Mouse (Mus musculus): ENCODE data around the gene Echs1. TPM values are rescaled to one million over a fixed set of nuclear protein-coding genes. Genes with fewer than 3 reads are reported as not detected.
A peak's percentile ranks its signal among the peaks of the same experiment; 100 is the strongest.

Gene Echs1
- polyA plus RNA-seq (2012; rRNA removed) = 74.9 and 75.4 TPM in 2 replicates

DNA sequence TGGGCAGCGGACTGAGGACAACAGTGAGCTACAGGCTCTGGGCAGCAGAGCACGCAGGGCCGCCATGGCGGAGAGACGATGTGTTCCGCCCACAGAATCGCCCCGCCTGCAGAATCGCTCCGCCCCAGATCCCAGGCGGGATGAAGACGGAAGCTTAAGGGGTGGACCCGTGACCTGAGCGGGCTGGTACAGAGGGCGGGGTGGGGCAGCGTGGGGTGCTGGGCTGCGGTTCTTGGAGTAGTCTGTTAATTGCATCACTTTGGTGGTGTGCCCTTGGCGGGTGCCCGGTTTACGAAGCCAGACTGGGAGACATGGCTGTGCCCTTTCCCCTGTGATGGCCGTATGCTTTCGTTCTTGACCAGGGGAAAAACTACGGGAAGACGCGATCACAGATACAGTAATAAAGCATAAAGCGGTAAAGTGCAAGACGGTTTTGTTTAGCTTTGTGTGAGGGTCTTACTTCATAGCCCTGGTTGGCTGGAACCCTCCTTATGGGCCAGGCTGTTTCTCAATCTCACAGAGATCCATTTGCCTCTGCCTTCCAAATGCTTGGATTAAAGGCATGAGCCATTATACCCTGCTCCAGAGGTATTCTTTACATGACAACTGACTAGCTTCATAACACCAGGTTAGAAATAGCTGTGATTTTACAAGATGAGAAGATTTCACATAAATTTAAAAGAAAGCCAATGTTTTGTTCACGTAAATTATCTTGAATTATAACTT is at the start of gene Echs1:
Echs1 (minus strand) TSS at position 148 of the 726 bp plus-strand sequence.
- DNase-seq (ENCODE audit: low read depth) = peak; percentile 94
- TF ChIP-seq CTCF (IDR thresholded peaks at IDR 0.05; ENCODE audit: borderline replicate concordance, extremely low read depth, insufficient read depth, insufficient read length) = no peak
- peak; percentile 76; the same call in 1 of the 2 replicates for TF ChIP-seq POLR2A (IDR thresholded peaks at IDR 0.05; ENCODE audit: borderline replicate concordance, extremely low read depth, insufficient read depth, insufficient read length, poor library complexity, severe bottlenecking)

DNA sequence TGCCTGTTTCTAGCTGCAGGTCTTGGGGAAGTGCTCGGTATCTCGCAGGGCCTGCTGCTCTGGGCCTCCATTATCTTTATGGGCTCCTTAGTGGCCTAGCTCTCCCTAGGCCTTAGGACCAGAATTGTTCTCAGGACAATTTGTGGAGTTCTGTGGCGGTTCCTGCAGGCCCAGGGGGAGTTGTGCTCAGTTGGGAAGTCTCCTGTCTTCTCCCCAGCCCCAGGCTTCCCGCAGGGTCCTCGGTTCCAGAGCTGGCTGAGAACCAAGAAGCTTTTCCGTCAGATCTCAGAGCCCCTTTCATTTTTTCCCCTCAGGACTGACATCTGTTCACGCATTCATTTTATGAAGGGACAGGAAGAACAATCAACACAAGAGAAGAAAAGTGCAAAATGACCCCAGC is 48.4 kb upstream of the Echs1 start, which contains the start of gene Olfr522:
Olfr522 (minus strand) TSS at position 101 of the 400 bp plus-strand sequence.
- DNase-seq (ENCODE audit: low read depth) = no peak
- TF ChIP-seq CTCF (IDR thresholded peaks at IDR 0.05; ENCODE audit: borderline replicate concordance, extremely low read depth, insufficient read depth, insufficient read length) (no peak), POLR2A (IDR thresholded peaks at IDR 0.05; ENCODE audit: borderline replicate concordance, extremely low read depth, insufficient read depth, insufficient read length, poor library complexity, severe bottlenecking) (no peak)

DNA sequence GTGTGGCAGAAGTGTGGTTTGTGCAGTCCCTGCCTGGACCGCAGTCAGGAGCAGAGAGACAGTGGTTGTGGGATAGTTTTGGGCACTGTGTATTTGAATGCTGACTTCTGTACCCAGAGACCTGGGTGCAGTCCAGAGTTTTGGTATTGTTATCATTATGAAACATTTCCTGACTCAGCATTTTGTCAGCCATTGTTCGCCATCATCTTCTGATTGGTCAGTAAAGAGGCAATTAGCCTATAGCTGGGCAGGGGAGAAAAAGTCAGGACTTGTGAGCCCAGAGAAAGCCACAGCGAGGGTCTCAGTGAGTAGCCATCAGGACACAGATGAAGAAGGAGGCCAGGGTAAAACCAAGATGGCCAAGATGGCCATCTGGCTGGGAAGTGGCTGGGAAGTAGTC is 44.1 kb upstream of the Echs1 start:
- TF ChIP-seq CTCF (IDR thresholded peaks at IDR 0.05; ENCODE audit: borderline replicate concordance, extremely low read depth, insufficient read depth, insufficient read length) (no peak), POLR2A (IDR thresholded peaks at IDR 0.05; ENCODE audit: borderline replicate concordance, extremely low read depth, insufficient read depth, insufficient read length, poor library complexity, severe bottlenecking) (no peak)
- DNase-seq (ENCODE audit: low read depth) = no peak

DNA sequence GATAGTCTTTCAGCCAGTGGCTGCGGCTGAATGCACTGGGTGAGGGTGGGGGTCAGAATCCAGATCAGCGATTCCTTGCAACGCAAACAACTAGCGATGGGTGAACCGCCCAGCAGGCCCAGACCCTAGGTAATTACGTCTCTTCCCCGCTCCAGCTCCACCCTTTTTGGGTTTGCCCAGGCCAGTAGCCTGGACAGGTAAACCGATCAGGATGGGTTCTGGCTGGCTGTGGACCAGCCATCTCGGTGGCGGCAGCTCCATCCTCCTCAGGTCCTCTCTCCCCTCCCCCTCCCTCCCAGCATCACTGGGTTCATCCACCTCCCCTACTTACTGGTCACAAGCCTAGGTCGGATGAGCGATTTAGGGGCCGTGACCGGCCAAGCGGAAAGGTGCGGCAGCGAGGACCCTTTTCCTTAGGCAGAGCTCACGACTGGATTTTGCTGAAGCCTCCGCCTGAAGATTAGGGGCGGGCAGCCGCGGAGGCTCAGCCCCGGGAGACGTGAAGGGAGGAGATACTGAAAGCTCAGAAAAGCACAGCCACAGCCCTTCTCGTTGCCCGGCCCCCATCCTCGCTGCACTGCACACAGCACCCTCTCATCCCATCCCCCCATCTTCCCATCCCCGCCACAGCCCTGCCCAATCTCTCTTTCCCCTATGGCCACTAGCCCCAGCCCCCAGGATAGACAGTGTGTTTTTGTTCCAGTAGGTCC is 38.1 kb upstream of the Echs1 start, which contains the start of gene Sprn:
Sprn (minus strand) TSS at position 660 of the 710 bp plus-strand sequence.
- DNase-seq (ENCODE audit: low read depth) = peak; percentile 68
- TF ChIP-seq CTCF (IDR thresholded peaks at IDR 0.05; ENCODE audit: borderline replicate concordance, extremely low read depth, insufficient read depth, insufficient read length) = no peak
- 0 out of 2 replicates have a peak, but pooled peaks have one; percentile 7 for TF ChIP-seq POLR2A (IDR thresholded peaks at IDR 0.05; ENCODE audit: borderline replicate concordance, extremely low read depth, insufficient read depth, insufficient read length, poor library complexity, severe bottlenecking)

DNA sequence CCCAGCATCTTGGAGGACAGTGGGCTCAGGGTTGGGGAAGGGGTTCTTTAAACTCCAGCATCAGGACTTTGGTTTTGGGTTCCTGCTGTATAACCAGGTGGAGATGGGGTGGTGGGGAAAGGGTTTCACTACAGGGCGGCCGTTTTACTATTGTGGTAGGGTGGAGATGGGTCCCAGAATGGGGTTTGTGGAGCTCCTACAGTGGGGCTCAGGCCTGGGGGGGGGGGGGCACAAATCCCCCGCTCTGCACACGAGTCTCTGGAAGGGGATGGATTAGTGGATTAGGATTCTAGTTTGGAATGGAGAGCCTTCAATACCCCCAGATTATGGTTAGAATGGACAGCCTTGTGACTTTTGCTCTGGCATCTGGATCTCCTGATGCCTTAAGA is 37.5 kb upstream of the Echs1 start:
- TF ChIP-seq CTCF (IDR thresholded peaks at IDR 0.05; ENCODE audit: borderline replicate concordance, extremely low read depth, insufficient read depth, insufficient read length) (no peak), POLR2A (IDR thresholded peaks at IDR 0.05; ENCODE audit: borderline replicate concordance, extremely low read depth, insufficient read depth, insufficient read length, poor library complexity, severe bottlenecking) (no peak)
- no peak for DNase-seq (ENCODE audit: low read depth)

DNA sequence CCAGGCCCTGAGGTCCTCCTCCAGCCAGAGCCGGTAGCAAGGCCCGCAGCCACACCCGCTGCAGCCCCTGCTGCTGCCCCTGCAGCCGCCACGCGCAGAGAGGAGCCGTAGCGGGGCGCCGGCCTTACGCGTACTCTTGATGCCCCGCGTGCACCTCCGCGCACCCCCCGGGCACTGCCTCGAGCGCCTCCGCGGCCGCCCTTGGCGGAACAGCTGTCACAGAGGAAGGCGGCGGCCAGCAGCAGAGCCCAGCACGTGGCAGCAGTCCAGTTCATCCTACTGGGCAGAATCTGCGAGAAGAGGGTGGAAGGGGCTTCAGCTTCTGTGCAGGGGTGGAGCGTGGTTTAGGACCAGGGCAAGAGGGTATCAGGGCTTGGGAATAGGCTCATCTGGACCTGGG is 37.1 kb upstream of the Echs1 start:
- DNase-seq (ENCODE audit: low read depth) = peak; percentile 47
- TF ChIP-seq CTCF (IDR thresholded peaks at IDR 0.05; ENCODE audit: borderline replicate concordance, extremely low read depth, insufficient read depth, insufficient read length) (no peak), POLR2A (IDR thresholded peaks at IDR 0.05; ENCODE audit: borderline replicate concordance, extremely low read depth, insufficient read depth, insufficient read length, poor library complexity, severe bottlenecking) (no peak)

DNA sequence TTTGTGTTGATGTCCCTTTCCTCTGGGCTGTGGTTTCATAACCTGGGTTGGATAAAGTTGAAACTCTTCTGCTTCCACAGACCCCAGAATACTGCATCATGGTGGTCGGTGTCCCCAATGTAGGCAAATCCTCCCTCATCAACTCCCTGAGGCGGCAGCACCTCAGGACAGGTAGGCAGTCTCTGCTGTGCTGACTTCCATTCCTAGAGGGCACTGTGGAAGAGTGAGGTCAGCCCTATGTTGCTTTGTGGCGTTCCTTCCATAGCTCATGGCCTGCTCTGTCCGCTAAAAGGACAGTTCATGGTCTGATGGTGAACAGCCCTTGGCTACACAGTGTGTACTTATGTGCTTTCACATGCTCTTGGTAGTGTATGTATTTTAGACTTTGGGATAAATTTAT is 28.3 kb upstream of the Echs1 start:
- no peak for DNase-seq (ENCODE audit: low read depth)
- TF ChIP-seq POLR2A (IDR thresholded peaks at IDR 0.05; ENCODE audit: borderline replicate concordance, extremely low read depth, insufficient read depth, insufficient read length, poor library complexity, severe bottlenecking) (no peak), CTCF (IDR thresholded peaks at IDR 0.05; ENCODE audit: borderline replicate concordance, extremely low read depth, insufficient read depth, insufficient read length) (no peak)

DNA sequence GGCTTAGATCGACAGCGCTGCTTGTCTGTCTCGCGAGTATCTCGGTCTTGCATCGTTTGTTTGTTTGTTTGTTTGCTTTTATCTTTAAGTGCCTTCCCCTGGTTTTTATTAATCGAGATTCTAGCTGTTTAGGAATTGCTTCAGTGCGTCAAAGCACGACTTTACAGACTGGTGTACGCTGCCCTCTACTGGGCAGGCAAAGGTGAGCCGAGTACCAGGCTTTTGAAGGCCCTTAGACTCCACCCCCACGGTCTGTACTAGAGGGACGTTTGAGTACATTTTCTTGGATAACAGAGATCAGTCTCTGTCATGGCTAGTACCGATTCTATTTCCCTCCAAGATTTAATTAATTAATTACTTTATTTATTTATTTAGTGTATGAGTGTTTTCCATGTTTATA is 25.1 kb upstream of the Echs1 start:
- DNase-seq (ENCODE audit: low read depth) = peak; percentile 80
- TF ChIP-seq CTCF (IDR thresholded peaks at IDR 0.05; ENCODE audit: borderline replicate concordance, extremely low read depth, insufficient read depth, insufficient read length) = peak; percentile 79
- TF ChIP-seq POLR2A (IDR thresholded peaks at IDR 0.05; ENCODE audit: borderline replicate concordance, extremely low read depth, insufficient read depth, insufficient read length, poor library complexity, severe bottlenecking) = no peak

DNA sequence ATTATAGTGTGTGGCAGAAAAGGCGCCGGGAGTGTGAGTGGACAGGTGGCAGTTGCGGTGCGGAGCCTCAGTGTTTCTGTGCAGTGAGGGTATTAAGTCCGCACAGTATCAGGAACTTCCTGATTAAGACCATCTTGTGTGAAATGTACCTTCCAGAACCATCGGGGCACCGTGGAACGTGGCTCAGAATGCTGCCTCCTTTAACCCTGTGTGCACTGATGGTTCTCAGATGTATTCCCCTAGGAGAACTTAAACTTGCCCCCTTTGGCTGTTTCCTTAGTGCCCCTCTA is 21.7 kb upstream of the Echs1 start:
- DNase-seq (ENCODE audit: low read depth) = no peak
- TF ChIP-seq POLR2A (IDR thresholded peaks at IDR 0.05; ENCODE audit: borderline replicate concordance, extremely low read depth, insufficient read depth, insufficient read length, poor library complexity, severe bottlenecking) (no peak), CTCF (IDR thresholded peaks at IDR 0.05; ENCODE audit: borderline replicate concordance, extremely low read depth, insufficient read depth, insufficient read length) (no peak)

DNA sequence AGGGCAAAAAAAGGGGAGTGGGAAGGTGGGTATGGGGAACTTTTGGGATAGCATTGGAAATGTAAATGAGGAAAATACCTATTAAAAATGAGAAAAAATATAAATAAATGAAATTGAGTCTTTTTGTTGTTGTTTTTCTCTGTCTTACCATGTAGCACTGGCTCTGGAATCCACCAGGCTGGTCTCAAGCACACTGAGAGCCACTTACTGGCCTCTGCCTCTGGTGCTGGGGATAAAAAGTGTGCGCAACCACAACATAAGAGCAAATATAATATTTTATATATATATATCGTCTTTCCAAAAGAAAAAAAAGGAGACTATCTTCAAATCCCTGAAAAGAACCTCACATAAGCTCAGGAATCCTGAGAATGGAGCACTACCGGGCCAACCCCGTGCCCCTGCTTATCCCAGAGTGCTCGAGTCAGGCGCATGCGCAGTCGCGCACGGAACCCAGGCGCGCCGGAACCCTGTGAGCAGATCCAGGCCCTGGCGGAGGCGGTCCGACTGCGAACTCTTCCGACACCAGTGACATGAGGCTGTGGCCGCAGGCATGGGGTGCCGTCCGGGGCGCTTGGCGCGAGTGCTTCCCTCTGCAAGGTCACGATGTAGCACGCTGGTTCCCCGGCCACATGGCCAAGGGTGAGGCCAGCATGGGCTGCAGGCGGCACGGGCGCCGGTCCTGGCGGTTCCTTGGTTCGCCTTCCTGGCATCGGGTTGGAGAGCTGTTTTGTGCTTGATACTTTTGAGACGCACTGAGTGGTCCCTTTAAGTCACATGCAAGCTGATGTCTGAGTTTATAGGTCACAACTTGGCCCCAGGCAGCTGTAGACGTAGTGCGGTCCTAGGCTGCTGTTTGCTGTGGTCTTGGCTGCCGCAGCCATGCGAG is 21.1 kb upstream of the Echs1 start, which contains the start of gene Mtg1:
Mtg1 (plus strand) TSS at position 430 of the 886 bp plus-strand sequence.
- peak; percentile 96 for DNase-seq (ENCODE audit: low read depth)
- TF ChIP-seq CTCF (IDR thresholded peaks at IDR 0.05; ENCODE audit: borderline replicate concordance, extremely low read depth, insufficient read depth, insufficient read length) (no peak), POLR2A (IDR thresholded peaks at IDR 0.05; ENCODE audit: borderline replicate concordance, extremely low read depth, insufficient read depth, insufficient read length, poor library complexity, severe bottlenecking) (peak; percentile 61; the same call in 1 of the 2 replicates)

All from brain, embryonic 14.5 days (tissue).